Mouse (Mus musculus) midbrain, postnatal 0 days (tissue): Measurements from ENCODE around the gene Top2a. TPM values are rescaled to one million over a fixed set of nuclear protein-coding genes. Genes with fewer than 3 reads are reported as not detected.

Source experiments
- ATAC-seq: fragments of 200-750 bp; cut with Nextera tagmentation; 2 replicates; pipeline ENCODE4 v1.8.0; 2017; ENCODE audit warnings: moderate number of reproducible peaks, mild to moderate bottlenecking, moderate TSS enrichment, moderate library complexity; ENCODE audit not compliant: low FRiP score
- DNase-seq: peaks from one replicate; pipeline ENCODE4 v3.0.0-alpha.2; 2015; ENCODE audit warnings: low spot score
- H3K27ac ChIP-seq: fragments of 300-500 bp; sonication (generic); 2 replicates; pipeline ENCODE4 v1.5.1; 2014; ENCODE audit warnings: low read depth, mild to moderate bottlenecking, low read length, mixed read lengths
- H3K27me3 ChIP-seq: fragments of 300-500 bp; sonication (generic); 2 replicates; pipeline ENCODE4 v1.6.1; 2014; ENCODE audit warnings: low read length, control low read depth, mixed read lengths; ENCODE audit not compliant: insufficient read depth
- H3K36me3 ChIP-seq: fragments of 300-500 bp; sonication (generic); 2 replicates; pipeline ENCODE4 v1.6.1; 2014; ENCODE audit warnings: low read length, control low read depth, mixed read lengths; ENCODE audit not compliant: insufficient read depth
- H3K4me1 ChIP-seq: fragments of 300-500 bp; sonication (generic); 2 replicates; pipeline ENCODE4 v1.6.1; 2014; ENCODE audit warnings: mild to moderate bottlenecking, control low read depth, antibody characterized with exemption, low read length, mixed read lengths; ENCODE audit not compliant: insufficient read depth
- H3K4me2 ChIP-seq: fragments of 300-500 bp; sonication (generic); 2 replicates; pipeline ENCODE4 v1.6.1; 2014; ENCODE audit warnings: low read depth, mild to moderate bottlenecking, low read length, mixed read lengths; ENCODE audit not compliant: poor library complexity, severe bottlenecking
- H3K4me3 ChIP-seq: fragments of 300-500 bp; sonication (generic); 2 replicates; pipeline ENCODE4 v1.5.1; 2014; ENCODE audit warnings: low read depth, mild to moderate bottlenecking, low read length, moderate library complexity
- H3K9ac ChIP-seq: fragments of 300-500 bp; sonication (generic); replicated peaks from 2 replicates; pipeline ENCODE4 v1.6.1; 2014; ENCODE audit warnings: mild to moderate bottlenecking, low read length, moderate library complexity, mixed read lengths; ENCODE audit not compliant: poor library complexity, severe bottlenecking
- H3K9me3 ChIP-seq: fragments of 300-500 bp; sonication (generic); 2 replicates; pipeline ENCODE4 v1.6.1; 2016; ENCODE audit warnings: low read length, control low read depth
- CTCF ChIP-seq: IDR thresholded peaks from 2 replicates; pipeline ENCODE4 v1.5.1; 2016; ENCODE audit warnings: antibody characterized with exemption, mild to moderate bottlenecking
- WGBS: fragments of 180-500 bp; shearing (Covaris S2); extraction: QIAGEN DNeasy Blood & Tissue Kit; methylation state at CpG from one replicate; pipeline ENCODE4 v1.1.7; 2014; 5-methylcytosine and 5-hydroxymethylcytosine counted together
- polyA plus RNA-seq: library from polyadenylated mRNA; unstranded; fragments of >200 nt; fragmentation: Nextera tagmentation; extraction: Ambion mirVana; gene quantifications from 2 replicates; pipeline ENCODE4 v1.2.1, GENCODE M21; 2015
- total RNA-seq: library from RNA; depleted of rRNA; stranded (reverse); fragments of >200 nt; gene quantifications from 2 replicates; pipeline ENCODE4 v1.2.3, GENCODE M21; 2014

Gene Top2a
- total and polyA plus RNA-seq, 2 experiments from 2014 or later: 10.0 to 21.1 TPM

DNA sequence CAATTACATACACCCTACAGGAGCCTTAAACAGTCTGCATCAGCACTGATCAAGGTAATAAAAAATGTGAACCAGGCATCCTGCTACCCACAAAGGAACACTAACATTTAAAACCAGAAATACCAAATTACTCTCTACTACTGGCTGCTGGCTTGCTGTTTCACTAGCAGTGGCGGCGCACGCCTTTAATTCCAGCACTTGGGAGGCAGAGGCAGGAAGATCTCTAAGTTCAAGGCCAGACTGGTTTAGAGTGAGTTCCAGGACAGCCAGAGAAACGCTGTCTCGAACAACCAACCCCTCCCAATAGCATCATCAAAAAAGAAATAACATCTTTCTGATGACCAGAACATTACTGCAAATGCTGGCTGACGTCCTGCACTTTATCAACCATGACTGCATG is 4.1 kb downstream of the Top2a start:
- Histone ChIP-seq H3K9ac (no peak overlapping the region), H3K27ac (no peak overlapping the region), H3K36me3 (no peaks in the 10 kb centered on the region), H3K4me3 (no peak overlapping the region), H3K27me3 (no peaks in the 10 kb centered on the region), H3K4me2 (no peak overlapping the region), H3K4me1 (peaks cover 5% of the 10 kb centered on the region), H3K9me3 (no peaks in the 10 kb centered on the region)
- DNase-seq: no peak
- no peak for ATAC-seq
- no peak for TF ChIP-seq CTCF
- 96% methylated on average over 6 of the region's 6 CpGs for WGBS

- Histone ChIP-seq H3K27me3 (no peaks in the 10 kb centered on the region), H3K27ac (no peak overlapping the region), H3K4me2 (no peak overlapping the region), H3K9ac (no peak overlapping the region), H3K9me3 (no peaks in the 10 kb centered on the region), H3K4me3 (no peak overlapping the region), H3K4me1 (no peaks in the 10 kb centered on the region), H3K36me3 (no peaks in the 10 kb centered on the region)
- DNase-seq: no peak
- 83% methylated on average over 1 of the region's 1 CpGs for WGBS
- no peak for ATAC-seq
- no peak for TF ChIP-seq CTCF
These were observed 10.1 kb downstream of the Top2a start for GRCm38 (mm10) chr11:99013856-99014255.

DNA sequence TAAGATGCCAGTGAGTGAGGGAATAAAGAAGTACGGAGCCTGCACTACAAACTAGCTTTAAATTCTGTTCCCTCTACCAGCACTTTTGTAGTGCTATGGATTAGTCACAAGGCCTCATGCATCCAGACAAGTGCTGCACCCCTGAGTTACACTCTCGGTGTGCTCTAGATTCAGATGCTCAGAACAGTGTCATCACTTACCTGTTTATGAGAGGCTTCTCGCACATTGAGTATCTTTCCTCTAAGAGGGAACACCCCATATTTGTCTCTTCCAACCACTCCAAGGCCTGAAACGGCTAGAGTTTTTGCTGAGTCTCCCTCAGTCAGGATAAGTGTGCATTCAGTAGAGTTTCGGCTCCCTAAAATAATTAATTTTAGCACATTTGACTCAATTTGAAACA is 13.3 kb downstream of the Top2a start:
- no peak for ATAC-seq
- Histone ChIP-seq H3K36me3 (no peaks in the 10 kb centered on the region), H3K27me3 (no peaks in the 10 kb centered on the region), H3K27ac (no peak overlapping the region), H3K4me2 (no peak overlapping the region), H3K4me3 (no peak overlapping the region), H3K4me1 (no peaks in the 10 kb centered on the region), H3K9ac (no peak overlapping the region), H3K9me3 (no peaks in the 10 kb centered on the region)
- no peak for DNase-seq
- TF ChIP-seq CTCF: no peak
- WGBS: 93% methylated on average over 5 of the region's 5 CpGs

DNA sequence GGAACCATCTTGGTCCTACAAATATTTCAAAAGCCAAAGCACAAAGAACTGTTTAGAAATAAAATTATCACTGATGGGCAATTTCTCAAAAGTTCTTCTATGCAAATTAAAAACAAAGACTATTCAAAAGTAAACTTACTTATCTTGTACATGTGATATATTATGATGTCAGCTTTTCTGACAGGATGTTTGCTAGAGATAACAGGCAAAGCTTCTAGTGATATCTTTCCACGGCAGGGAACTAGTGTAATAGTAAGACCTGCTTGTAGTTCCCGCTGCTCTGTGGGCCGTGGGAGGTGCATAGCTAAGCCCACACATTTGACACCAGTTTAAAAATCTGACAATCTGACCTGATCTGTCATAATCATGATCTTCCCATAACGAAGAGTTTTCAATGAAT is 13.9 kb downstream of the Top2a start:
- Histone ChIP-seq H3K4me2 (no peak overlapping the region), H3K27ac (no peak overlapping the region), H3K36me3 (no peaks in the 10 kb centered on the region), H3K4me3 (no peak overlapping the region), H3K4me1 (no peaks in the 10 kb centered on the region), H3K9me3 (no peaks in the 10 kb centered on the region), H3K27me3 (no peaks in the 10 kb centered on the region), H3K9ac (no peak overlapping the region)
- 88% methylated on average over 4 of the region's 4 CpGs for WGBS
- ATAC-seq (no peak), DNase-seq (no peak)
- TF ChIP-seq CTCF: no peak

DNA sequence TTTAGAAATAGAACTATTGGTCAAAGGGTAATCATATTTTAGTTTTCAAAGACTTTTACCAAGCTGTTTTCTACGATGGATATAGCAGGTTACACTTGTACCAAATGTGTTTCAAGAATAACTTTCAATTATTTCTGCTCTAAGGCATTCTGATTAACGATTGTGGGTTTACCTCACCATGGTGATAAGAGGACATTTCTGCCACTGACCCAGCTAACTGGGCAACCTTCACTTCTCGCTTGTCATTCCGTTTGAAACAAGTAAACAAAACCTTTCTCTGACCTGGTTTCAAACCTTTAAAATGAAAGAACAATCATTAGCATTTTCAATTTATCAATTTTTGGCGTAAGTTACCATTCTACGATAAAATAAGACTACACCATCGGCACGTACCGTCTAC is 17.2 kb downstream of the Top2a start:
- no peak for TF ChIP-seq CTCF
- no peak overlapping the region for H3K9ac ChIP-seq
- DNase-seq (no peak), ATAC-seq (no peak)
- no peaks in the 10 kb centered on the region for H3K9me3 ChIP-seq
- H3K4me3 ChIP-seq: no peak overlapping the region
- H3K4me2 ChIP-seq: no peak overlapping the region
- WGBS: 95% methylated on average over 9 of the region's 9 CpGs
- no peaks in the 10 kb centered on the region for H3K27me3 ChIP-seq
- no peaks in the 10 kb centered on the region for H3K36me3 ChIP-seq
- H3K4me1 ChIP-seq: no peaks in the 10 kb centered on the region
- no peak overlapping the region for H3K27ac ChIP-seq

GRCm38 (mm10) chr11:98999243-98999642 is 24.7 kb downstream of the Top2a start:
- DNase-seq: no peak
- no peaks in the 10 kb centered on the region for H3K27me3 ChIP-seq
- 87% methylated on average over 11 of the region's 11 CpGs for WGBS

More at GRCm38 (mm10) chr11:98999243-98999642, 24.7 kb downstream of the Top2a start:
- Histone ChIP-seq H3K4me1 (no peaks in the 10 kb centered on the region), H3K36me3 (no peaks in the 10 kb centered on the region), H3K9ac (no peak overlapping the region), H3K4me2 (no peak overlapping the region), H3K27ac (no peak overlapping the region), H3K9me3 (no peaks in the 10 kb centered on the region), H3K4me3 (no peak overlapping the region)
- no peak for ATAC-seq
- TF ChIP-seq CTCF: no peak
